In the genomic region with DNA sequence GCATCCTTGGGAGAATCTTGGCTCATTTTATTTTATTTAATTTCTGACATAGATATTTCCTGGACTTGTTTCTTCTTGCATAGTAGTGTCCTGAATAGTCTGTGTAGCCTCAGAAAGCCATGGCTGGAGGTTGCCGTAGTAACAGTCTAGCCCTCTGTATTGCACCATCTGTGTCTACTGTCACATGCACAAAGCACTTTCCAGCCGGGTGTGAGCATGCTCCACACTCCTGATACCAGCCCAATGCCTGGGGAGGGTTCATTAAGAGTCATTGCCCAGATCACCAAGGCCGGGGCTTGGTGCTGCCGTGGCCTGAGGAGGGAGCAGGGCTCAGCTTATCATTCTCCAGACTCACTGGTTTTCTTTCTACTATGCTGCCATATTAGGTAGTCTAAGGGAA, we compare ENCODE assay signal across 8 mouse cellular contexts.
DNase-seq lines count a peak whose midpoint lies in the region; ATAC-seq lines count a peak whose summit lies in the region.
"Had no signal": no experiment of that assay in that cellular context is flagged by ENCODE, and none has a peak within 500 bp of the region (broad histone marks: within the 10 kb centered on the region; RNA-seq: fewer than 3 reads in every experiment).

No protein-coding gene starts in this region.

- ATAC-seq in forebrain, embryonic 14.5 days: peak; percentile 85
- ATAC-seq in megakaryocyte, adult 5-6 weeks (ENCODE audit: poor library complexity, severe bottlenecking): peak; percentile 50

- H3K4me2 ChIP-seq in forebrain, embryonic 14.5 days (ENCODE audit: low read length): no peak overlapping the region
- H3K4me2 ChIP-seq: lung, embryonic 15.5 days had no signal

- no peak overlapping the region for H3K9ac ChIP-seq in forebrain, embryonic 14.5 days (ENCODE audit: low read length)
- H3K9ac ChIP-seq: lung, embryonic 15.5 days had no signal

- 32% methylated on average over 4 of the region's 4 CpGs for WGBS in forebrain, embryonic 14.5 days

- H3K4me3 ChIP-seq in forebrain, embryonic 14.5 days (ENCODE audit: low read depth, low read length): no peak overlapping the region
- H3K4me3 ChIP-seq: lung, embryonic 15.5 days had no signal

- DNase-seq in 416B (ENCODE audit: low read depth): peak; percentile 47
- peak; percentile 35 for DNase-seq in Muller cell, postnatal 12 days (ENCODE audit: inconsistent ontology term)
- DNase-seq in forebrain, embryonic 14.5 days (ENCODE audit: low spot score): peak; percentile 67
- no peak for DNase-seq in urinary bladder, adult 2 months (ENCODE audit: low spot score)
- DNase-seq in gastrocnemius, postnatal 4 days (ENCODE audit: low spot score in 2 of 2): no peak
- no peak for DNase-seq in thymus, postnatal 0 days (ENCODE audit: low spot score)

- peaks cover 6% of the 10 kb centered on the region; the same call in 1 of the 2 replicates for H3K4me1 ChIP-seq in forebrain, embryonic 14.5 days (ENCODE audit: control insufficient read depth, insufficient read depth, low read length)

- H3K36me3 ChIP-seq in forebrain, embryonic 14.5 days (ENCODE audit: control insufficient read depth, insufficient read depth, low read length): no peaks in the 10 kb centered on the region
- H3K36me3 ChIP-seq: lung, embryonic 15.5 days had no signal

- H3K9me3 ChIP-seq in forebrain, embryonic 14.5 days (replicated peaks; ENCODE audit: control insufficient read depth, low read length): no peaks in the 10 kb centered on the region
- H3K9me3 ChIP-seq: lung, embryonic 15.5 days had no signal

- no peak overlapping the region for H3K27ac ChIP-seq in forebrain, embryonic 14.5 days (ENCODE audit: low read depth, low read length)

- H3K27me3 ChIP-seq in forebrain, embryonic 14.5 days (replicated peaks; ENCODE audit: control insufficient read depth, insufficient read depth, low read length): no peaks in the 10 kb centered on the region
- H3K27me3 ChIP-seq: lung, embryonic 15.5 days had no signal

Comparison
In these comparisons a context has a peak if more than half of its experiments do, and no peak if none do; other contexts are left out.
1. DNase-seq: peak in 416B (single experiment), Muller cell, postnatal 12 days (single experiment) and forebrain, embryonic 14.5 days (single experiment); none in urinary bladder, adult 2 months (single experiment), gastrocnemius, postnatal 4 days (0 of 2) and thymus, postnatal 0 days (single experiment).